Mouse (Mus musculus) testis, adult 2 months (tissue): Measurements from ENCODE around the gene Gpm6b. TPM values are rescaled to one million over a fixed set of nuclear protein-coding genes. Genes with fewer than 3 reads are reported as not detected.

Experiments
- H3K27ac ChIP-seq: fragments of 200-500 bp; 2 replicates; pipeline ENCODE4 v1.5.1; 2012; ENCODE audit warnings: low read depth, low read length; ENCODE audit not compliant: control insufficient read depth, insufficient read depth
- H3K27me3 ChIP-seq: fragments of 200-500 bp; 2 replicates; pipeline ENCODE4 v1.6.1; 2012; ENCODE audit warnings: mild to moderate bottlenecking, low read length, moderate library complexity; ENCODE audit not compliant: control insufficient read depth, insufficient read depth
- H3K36me3 ChIP-seq: fragments of 200-500 bp; 2 replicates; pipeline ENCODE4 v1.6.1; 2012; ENCODE audit warnings: mild to moderate bottlenecking, low read length; ENCODE audit not compliant: control insufficient read depth, insufficient read depth
- H3K4me1 ChIP-seq: fragments of 200-500 bp; 2 replicates; pipeline ENCODE4 v1.6.1; 2012; ENCODE audit warnings: low read length; ENCODE audit not compliant: control insufficient read depth, insufficient read depth
- H3K4me3 ChIP-seq: fragments of 200-500 bp; 2 replicates; pipeline ENCODE4 v1.5.1; 2012; ENCODE audit warnings: low read depth, mild to moderate bottlenecking, low read length, moderate library complexity, mixed read lengths; ENCODE audit not compliant: control insufficient read depth
- CTCF ChIP-seq: fragments of 200-500 bp; IDR thresholded peaks from 2 replicates; pipeline ENCODE4 v1.5.1; 2012; ENCODE audit warnings: low read depth, mild to moderate bottlenecking, inconsistent platforms, low read length, moderate library complexity; ENCODE audit not compliant: control insufficient read depth, insufficient read depth, insufficient replicate concordance
- POLR2A ChIP-seq: fragments of 200-500 bp; IDR thresholded peaks from 2 replicates; pipeline ENCODE4 v1.6.1; 2012; ENCODE audit warnings: low read depth, mild to moderate bottlenecking, inconsistent platforms, low read length, moderate library complexity; ENCODE audit not compliant: control insufficient read depth
- polyA plus RNA-seq: library from polyadenylated mRNA; depleted of rRNA; stranded (reverse); fragments of >200 nt; gene quantifications from 2 replicates; pipeline ENCODE4 v1.2.3, GENCODE M21; 2012

Gpm6b gene
- polyA plus RNA-seq, 1 experiment = 12.8 TPM

DNA sequence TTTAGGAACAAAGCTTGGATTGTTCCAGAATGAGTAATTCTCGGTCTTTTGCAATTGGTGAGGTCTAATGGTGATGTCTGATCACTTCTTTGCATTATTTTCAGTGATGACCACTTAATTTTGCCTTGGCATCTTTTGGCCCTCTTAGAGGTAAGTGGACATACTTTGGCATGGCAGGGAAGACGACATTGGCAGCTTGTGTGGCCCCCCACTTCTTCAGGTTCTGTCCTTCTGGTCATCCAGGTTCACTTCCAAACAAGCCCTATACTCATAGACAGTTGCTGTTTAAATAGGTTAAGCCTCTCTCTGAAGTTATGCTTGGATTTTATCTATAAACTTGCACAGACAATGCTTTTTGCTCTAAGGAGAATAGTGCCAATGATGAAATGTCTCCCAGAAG is 120.2 kb downstream of the Gpm6b start:
- Histone ChIP-seq H3K4me1 (no peaks in the 10 kb centered on the region), H3K27me3 (no peaks in the 10 kb centered on the region), H3K27ac (no peak overlapping the region), H3K36me3 (no peaks in the 10 kb centered on the region), H3K4me3 (no peak overlapping the region)
- TF ChIP-seq POLR2A = no peak
- TF ChIP-seq CTCF = no peak

DNA sequence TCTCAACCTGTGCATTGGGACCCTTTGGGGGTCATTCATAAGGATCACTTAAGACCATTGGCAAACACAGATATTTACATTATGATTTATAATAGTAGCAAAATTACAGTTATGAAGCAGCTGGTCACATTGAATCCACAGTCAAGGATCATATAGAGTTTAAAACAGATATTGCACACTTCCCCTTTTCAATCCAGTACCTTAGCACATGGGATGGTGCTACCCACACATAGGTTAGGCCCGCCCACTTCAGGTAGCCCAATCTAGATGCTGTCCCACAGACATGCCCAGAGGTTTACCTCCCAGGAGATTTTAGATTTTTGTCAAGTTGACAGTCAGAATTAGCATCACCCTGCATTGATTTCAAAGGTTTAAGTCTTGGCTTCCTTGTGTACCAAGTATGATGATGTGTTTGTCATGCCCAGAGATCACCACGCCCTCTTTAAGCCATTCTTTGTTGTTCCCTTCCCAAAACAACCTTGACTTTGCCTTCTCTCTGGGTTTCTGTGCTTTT is 121.3 kb downstream of the Gpm6b start:
- H3K27me3 ChIP-seq = no peaks in the 10 kb centered on the region

DNA sequence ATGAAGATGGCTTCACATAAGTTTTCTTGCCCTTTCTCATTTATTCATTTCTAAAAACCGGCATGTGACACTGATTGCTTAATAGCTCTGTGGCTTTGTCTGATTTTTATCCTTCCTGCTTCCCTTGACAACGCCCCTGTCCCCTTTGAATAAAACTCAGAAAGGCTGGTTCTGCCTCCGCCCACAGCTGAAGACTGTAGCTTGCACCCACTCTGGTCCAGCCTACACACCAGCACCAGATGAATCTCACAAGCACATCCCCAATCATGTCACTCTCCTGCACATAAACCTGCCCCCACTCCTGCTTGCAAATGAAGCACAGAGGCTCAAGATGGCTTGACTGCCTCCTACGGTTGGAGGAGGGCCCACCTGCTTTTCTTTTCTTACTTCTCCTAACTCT is 121.7 kb downstream of the Gpm6b start:
- no peaks in the 10 kb centered on the region for H3K36me3 ChIP-seq
- TF ChIP-seq CTCF = no peak
- TF ChIP-seq POLR2A = no peak

More for the DNA sequence above, 121.3 kb downstream of the Gpm6b start:
- Histone ChIP-seq H3K4me1 (no peaks in the 10 kb centered on the region), H3K4me3 (no peak overlapping the region), H3K27ac (no peak overlapping the region), H3K36me3 (no peaks in the 10 kb centered on the region)
- TF ChIP-seq CTCF (no peak), POLR2A (no peak)

DNA sequence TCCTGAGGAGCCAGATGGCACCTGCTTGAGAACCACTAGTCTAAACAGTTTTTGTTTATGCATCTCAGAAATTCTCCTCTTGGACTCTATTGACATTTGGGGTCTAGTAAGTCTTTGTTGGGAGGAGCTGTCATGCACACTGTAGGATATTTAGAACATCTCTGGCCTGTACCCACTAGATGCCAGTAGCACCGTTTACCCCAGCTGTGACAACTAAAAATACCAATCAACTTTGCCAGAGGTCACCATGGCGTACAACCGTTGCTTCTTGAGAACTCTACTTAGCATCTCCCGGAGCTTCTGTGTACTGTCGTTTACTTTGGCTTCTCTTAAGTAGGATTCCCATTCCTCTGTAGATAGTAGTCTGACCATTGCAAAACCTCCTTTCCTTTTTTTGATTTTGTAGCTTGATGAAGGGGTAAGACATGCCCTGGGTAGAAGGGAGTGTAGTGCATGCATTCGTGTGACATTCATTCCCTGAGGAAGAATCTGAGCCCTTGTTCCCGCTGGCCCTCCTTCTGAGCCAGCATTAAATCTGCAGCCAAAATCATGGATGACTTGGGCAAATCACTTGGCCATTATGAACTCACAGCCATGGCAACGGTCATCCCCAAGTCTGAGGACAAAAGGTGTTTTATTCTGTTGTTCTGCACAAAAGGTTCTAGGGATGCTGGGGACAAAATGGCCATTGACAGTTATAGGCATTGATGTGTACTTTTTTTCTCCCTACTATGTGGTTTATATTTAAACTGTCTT is 126.9 kb downstream of the Gpm6b start:
- no peak overlapping the region for H3K4me3 ChIP-seq
- H3K27me3 ChIP-seq = no peaks in the 10 kb centered on the region
- H3K27ac ChIP-seq = no peak overlapping the region
- no peak for TF ChIP-seq POLR2A
- no peak for TF ChIP-seq CTCF
- no peaks in the 10 kb centered on the region for H3K4me1 ChIP-seq
- no peaks in the 10 kb centered on the region for H3K36me3 ChIP-seq

More for the DNA sequence above, 121.7 kb downstream of the Gpm6b start:
- Histone ChIP-seq H3K27ac (no peak overlapping the region), H3K27me3 (no peaks in the 10 kb centered on the region), H3K4me3 (no peak overlapping the region), H3K4me1 (no peaks in the 10 kb centered on the region)

DNA sequence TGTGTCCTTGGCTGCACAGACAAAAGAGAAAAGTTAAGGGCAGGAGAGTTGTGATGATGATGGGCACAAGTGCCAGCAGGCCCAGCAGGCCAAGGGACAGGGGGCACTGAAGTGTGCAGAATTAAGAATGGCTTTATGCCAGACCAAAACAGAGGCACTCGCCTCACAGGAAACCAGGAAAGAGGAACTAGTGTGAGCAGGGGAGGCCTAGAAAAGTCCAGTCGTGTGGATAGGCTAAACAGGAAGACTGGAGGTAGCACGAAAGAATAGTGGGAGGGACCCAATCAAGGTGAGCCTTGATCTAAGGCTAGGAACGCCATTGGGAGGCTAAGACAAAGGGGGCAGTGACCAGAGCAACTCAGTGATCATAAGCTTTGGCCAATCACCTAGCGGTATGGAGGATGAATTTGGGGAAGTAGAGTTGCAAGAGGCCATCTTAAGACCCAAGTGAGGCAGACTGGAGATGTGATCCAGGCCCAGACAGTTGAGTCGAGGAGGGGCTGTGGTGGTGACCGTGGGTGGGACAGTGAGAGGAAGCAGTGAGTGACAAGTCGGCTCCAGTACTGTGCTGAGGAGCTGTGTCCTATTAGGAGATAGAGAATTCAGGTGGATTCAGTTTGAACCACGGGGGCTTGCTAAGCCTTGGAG is 138.1 kb downstream of the Gpm6b start:
- no peak overlapping the region for H3K4me3 ChIP-seq
- H3K27ac ChIP-seq = no peak overlapping the region
- H3K36me3 ChIP-seq = no peaks in the 10 kb centered on the region
- H3K27me3 ChIP-seq = no peaks in the 10 kb centered on the region
- no peaks in the 10 kb centered on the region for H3K4me1 ChIP-seq
- TF ChIP-seq CTCF = no peak
- no peak for TF ChIP-seq POLR2A

DNA sequence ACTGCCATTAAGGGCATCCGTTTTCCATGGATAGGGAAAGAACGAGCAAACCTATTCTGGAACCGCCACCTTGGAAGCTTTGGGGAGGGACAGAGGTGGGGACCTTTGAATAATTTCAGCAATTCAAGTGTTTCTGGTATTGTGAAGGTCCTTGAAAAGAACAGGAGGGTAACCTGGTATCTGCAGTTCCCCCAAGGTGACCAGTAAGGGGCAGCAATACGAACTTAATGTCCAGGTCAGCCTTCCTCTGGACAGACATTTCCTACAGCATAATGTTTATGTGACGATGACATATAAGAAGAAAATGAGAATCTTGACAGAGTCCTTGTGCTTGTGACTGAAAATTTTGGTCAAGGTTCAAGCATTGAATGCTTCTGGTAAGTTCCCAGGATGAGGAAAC is 139.9 kb downstream of the Gpm6b start:
- Histone ChIP-seq H3K4me3 (no peak overlapping the region), H3K4me1 (no peaks in the 10 kb centered on the region), H3K27ac (no peak overlapping the region), H3K36me3 (no peaks in the 10 kb centered on the region), H3K27me3 (no peaks in the 10 kb centered on the region)
- no peak for TF ChIP-seq POLR2A
- no peak for TF ChIP-seq CTCF

- no peak overlapping the region for H3K4me3 ChIP-seq
- H3K4me1 ChIP-seq = no peaks in the 10 kb centered on the region
- H3K27ac ChIP-seq = 0 out of 2 replicates have a peak overlapping the region, but pooled peaks have one; percentile 25
- H3K27me3 ChIP-seq = no peaks in the 10 kb centered on the region
- no peak for TF ChIP-seq CTCF
- no peak for TF ChIP-seq POLR2A
- H3K36me3 ChIP-seq = no peaks in the 10 kb centered on the region
These were observed 144.9 kb downstream of the Gpm6b start for GRCm38 (mm10) chrX:166383606-166384005.
